Mouse (Mus musculus) testis, adult 2 months (tissue): ENCODE data around the gene Zfp382.

ENCODE experiments used
- CTCF ChIP-seq: fragments of 200-500 bp; IDR thresholded peaks from 2 replicates; pipeline ENCODE4 v1.5.1; 2012; ENCODE audit warnings: low read depth, mild to moderate bottlenecking, inconsistent platforms, low read length, moderate library complexity; ENCODE audit not compliant: control insufficient read depth, insufficient read depth, insufficient replicate concordance
- POLR2A ChIP-seq: fragments of 200-500 bp; IDR thresholded peaks from 2 replicates; pipeline ENCODE4 v1.6.1; 2012; ENCODE audit warnings: low read depth, mild to moderate bottlenecking, inconsistent platforms, low read length, moderate library complexity; ENCODE audit not compliant: control insufficient read depth

GRCm38 (mm10) chr7:30143170-30143554, 21.4 kb downstream of the Zfp382 start:
- TF ChIP-seq CTCF (no peak), POLR2A (no peak)
